Mouse (Mus musculus): ENCODE results near the gene Prdm5.

DNA sequence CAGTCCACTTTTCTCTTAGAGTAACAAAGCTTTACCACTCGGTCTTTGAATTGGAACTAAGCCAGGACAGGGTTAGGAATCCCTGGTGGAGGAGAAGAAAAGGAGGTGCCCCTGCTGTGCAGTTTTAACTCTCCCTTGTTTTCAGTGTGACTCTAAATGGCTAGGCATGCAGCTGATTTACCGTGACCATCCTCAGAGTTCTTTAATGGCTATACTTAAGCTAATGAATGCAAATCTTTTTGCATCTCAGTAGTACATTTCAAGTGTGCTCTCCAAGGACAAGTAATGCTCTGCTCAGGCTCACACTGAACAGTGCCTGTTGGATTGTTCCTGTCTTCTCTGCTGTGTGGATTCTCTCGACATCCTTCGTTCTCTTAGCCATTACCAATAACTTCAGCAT is 154.4 kb downstream of the Prdm5 start:
- TF ChIP-seq CTCF (IDR thresholded peaks at IDR 0.05; ENCODE audit: low read depth) (no peak), EP300 (IDR thresholded peaks at IDR 0.05; ENCODE audit: low read depth) (no peak)
